Mouse (Mus musculus): ENCODE measurements around the gene Slc5a6. TPM values are rescaled to one million over a fixed set of nuclear protein-coding genes. Genes with fewer than 3 reads are reported as not detected.
A peak's percentile ranks its signal among the peaks of the same experiment; 100 is the strongest.
"Not testable (repeated sequence)": the region's sequence is repeated elsewhere in the genome, so short reads cannot be mapped to it uniquely, and the experiment has no call there.

Gene Slc5a6
- total RNA-seq, 1 experiment from 2014 or later, result 2.4 TPM

GRCm38 (mm10) chr5:31071821-31072220, 23.1 kb upstream of the Slc5a6 start:
- ATAC-seq (ENCODE audit: extremely low read depth, insufficient number of reproducible peaks, low FRiP score, poor library complexity, severe bottlenecking), result no peak

- ATAC-seq (ENCODE audit: extremely low read depth, insufficient number of reproducible peaks, low FRiP score, poor library complexity, severe bottlenecking), result no peak
These were observed 22.3 kb upstream of the Slc5a6 start for GRCm38 (mm10) chr5:31071059-31071458.

DNA sequence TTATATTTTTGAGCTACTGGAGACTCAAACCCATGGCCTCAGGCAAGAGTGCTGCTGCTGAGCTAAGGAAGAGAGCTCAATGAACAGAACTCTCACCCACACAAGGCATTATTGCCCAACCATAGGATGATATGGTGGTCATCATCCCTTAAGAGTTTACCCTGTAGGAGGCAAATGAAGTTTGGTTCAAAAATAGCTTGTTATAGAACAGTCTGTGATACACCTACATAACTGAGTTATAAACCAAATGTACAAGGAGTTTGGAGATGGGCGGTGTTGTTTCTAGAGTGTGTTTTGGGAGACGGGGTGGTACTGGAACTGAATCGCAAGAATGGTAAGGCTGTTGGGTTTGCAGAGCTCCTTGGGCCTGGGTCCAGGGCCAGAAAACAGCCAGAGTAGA, 21.1 kb upstream of the Slc5a6 start:
- ATAC-seq (ENCODE audit: extremely low read depth, insufficient number of reproducible peaks, low FRiP score, poor library complexity, severe bottlenecking), result no peak

GRCm38 (mm10) chr5:31055216-31056140, 6.8 kb upstream of the Slc5a6 start:
- no peak for ATAC-seq (ENCODE audit: extremely low read depth, insufficient number of reproducible peaks, low FRiP score, poor library complexity, severe bottlenecking)

GRCm38 (mm10) chr5:31054261-31055215, 5.8 kb upstream of the Slc5a6 start, which contains the start of gene Cad:
Gene Cad, plus strand, starts transcription at chr5:31054780.
- ATAC-seq (ENCODE audit: extremely low read depth, insufficient number of reproducible peaks, low FRiP score, poor library complexity, severe bottlenecking), result peak; percentile 87

- not testable (repeated sequence) for ATAC-seq (ENCODE audit: extremely low read depth, insufficient number of reproducible peaks, low FRiP score, poor library complexity, severe bottlenecking)
These were observed 5.0 kb upstream of the Slc5a6 start for GRCm38 (mm10) chr5:31053728-31054127.

DNA sequence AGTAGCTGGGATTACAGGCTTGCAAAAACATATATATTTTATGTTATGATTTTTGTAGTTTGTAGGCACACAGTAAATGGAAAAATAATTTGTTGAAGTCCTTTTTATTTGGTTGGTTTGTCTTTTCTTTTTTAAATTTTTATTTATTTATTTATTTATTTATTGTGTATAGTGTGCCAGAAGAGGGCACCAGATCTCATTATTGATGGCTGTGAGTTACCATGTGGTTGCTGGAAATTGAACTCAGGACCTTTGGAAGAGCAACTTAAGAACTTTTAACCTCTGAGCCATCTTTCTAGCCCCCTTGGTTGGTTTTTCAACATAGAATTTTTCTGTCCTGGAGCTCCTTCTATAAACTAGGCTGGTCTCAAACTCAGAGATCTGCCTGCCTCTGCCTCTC, 1.7 kb upstream of the Slc5a6 start:
- no peak for ATAC-seq (ENCODE audit: extremely low read depth, insufficient number of reproducible peaks, low FRiP score, poor library complexity, severe bottlenecking)

GRCm38 (mm10) chr5:31047848-31048762, 619 bp downstream of the Slc5a6 start, which contains the start of gene Atraid:
Gene Atraid, plus strand, starts transcription at chr5:31048312.
- ATAC-seq (ENCODE audit: extremely low read depth, insufficient number of reproducible peaks, low FRiP score, poor library complexity, severe bottlenecking), result peak; percentile 84

DNA sequence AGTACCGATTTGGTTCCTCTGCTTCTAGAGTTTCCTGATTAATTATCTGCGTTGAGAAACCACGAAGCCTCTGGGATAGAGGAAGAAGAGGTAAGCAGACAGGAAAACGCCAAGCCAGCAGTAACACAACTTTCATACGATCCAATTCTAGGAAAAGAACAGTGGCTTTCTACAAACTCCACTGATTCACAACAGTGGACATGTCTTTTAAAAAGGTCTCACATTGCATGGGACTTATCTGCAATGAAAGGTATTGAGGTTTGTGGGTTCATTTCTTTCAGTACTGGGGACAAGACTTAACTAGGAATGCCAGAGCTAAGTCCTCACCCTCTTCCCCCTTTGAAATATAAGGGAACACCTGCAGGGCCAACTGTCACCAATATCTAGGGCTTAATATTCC, 1.6 kb downstream of the Slc5a6 start:
- ATAC-seq (ENCODE audit: extremely low read depth, insufficient number of reproducible peaks, low FRiP score, poor library complexity, severe bottlenecking), result no peak

GRCm38 (mm10) chr5:31046416-31046815, 2.3 kb downstream of the Slc5a6 start:
- no peak for ATAC-seq (ENCODE audit: extremely low read depth, insufficient number of reproducible peaks, low FRiP score, poor library complexity, severe bottlenecking)

- no peak for ATAC-seq (ENCODE audit: extremely low read depth, insufficient number of reproducible peaks, low FRiP score, poor library complexity, severe bottlenecking)
These were observed 10.4 kb downstream of the Slc5a6 start for GRCm38 (mm10) chr5:31038171-31038845.

DNA sequence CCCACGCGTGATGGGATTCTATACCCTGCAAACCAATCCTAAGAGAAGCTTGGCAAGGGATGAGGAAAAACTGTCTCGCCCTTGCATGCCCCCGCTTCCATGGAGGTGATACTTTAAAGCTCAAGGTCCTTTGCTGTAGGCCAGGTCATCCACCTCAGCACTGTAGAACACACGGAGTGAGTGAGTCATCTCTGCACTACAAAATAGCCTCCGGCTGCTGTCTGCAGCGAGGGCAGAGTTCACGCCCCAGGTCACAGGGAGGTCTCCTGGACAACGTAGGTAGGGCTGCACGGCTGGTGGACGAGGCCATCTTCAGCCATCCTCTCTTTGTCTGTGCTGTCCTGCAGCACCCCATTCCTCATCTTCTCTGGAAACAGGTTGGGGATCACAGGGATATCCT, 12.2 kb downstream of the Slc5a6 start:
- ATAC-seq (ENCODE audit: extremely low read depth, insufficient number of reproducible peaks, low FRiP score, poor library complexity, severe bottlenecking), result not testable (repeated sequence)

DNA sequence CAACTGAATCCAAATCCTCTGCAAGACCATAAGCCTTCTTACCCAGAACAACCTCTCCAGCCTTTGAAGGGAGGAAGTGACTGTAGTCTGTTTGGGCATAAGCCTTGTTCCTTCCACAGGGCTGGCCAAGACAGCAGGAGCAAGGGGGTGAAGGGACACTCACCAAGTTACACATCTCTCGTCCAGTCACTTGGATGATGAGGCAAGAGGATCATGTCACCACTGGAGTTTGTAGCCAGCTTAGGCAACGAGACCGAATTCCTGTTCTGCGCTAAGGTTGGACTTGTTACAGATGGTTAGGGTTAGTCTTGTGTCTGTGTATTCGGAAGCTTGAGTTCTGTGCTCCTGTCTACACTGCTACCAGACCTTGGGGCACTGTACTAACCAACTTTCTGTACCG, 14.1 kb downstream of the Slc5a6 start:
- ATAC-seq (ENCODE audit: extremely low read depth, insufficient number of reproducible peaks, low FRiP score, poor library complexity, severe bottlenecking), result no peak

GRCm38 (mm10) chr5:31031508-31031907, 17.2 kb downstream of the Slc5a6 start:
- no peak for ATAC-seq (ENCODE audit: extremely low read depth, insufficient number of reproducible peaks, low FRiP score, poor library complexity, severe bottlenecking)

- no peak for ATAC-seq (ENCODE audit: extremely low read depth, insufficient number of reproducible peaks, low FRiP score, poor library complexity, severe bottlenecking)
These were observed 17.8 kb downstream of the Slc5a6 start for GRCm38 (mm10) chr5:31030926-31031325.

DNA sequence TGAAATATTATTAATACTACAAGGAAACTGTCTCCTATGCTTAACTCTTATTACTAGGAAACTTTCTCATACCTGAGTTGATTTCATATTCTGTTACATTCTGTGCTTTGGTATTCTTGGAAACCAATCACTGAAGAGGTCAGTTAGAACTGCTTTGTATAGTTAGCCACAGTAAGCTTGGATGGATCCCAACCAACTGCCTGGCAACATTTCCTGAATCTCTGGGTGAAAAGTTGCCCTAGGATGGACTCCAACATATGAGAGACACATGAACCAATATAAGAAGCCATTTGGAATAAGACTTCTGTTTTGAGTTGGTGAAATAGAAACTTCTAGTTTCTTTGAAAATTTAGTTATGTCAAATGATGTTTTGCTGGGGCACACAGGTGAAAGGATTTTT, 24.1 kb downstream of the Slc5a6 start:
- no peak for ATAC-seq (ENCODE audit: extremely low read depth, insufficient number of reproducible peaks, low FRiP score, poor library complexity, severe bottlenecking)

DNA sequence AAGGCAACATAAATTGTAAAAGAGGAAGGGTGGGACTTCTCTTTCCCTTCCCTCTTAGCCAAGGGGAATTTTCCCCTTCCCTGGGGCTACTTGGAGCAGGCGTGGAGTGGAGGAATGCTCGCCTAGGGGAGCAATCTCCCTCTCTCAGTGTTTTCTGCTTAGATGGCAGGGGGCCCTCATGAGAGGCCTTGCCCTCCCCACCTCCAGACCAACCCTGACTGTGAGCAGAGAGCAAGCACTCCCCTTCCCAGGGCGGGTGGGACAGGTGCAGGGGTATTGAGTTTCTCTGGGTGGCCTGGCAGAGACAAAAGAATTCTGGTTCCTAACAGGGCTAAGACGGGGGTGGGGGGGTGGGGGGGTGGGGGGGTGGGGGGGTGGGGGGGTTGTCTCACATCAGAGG, 25.5 kb downstream of the Slc5a6 start:
- ATAC-seq (ENCODE audit: extremely low read depth, insufficient number of reproducible peaks, low FRiP score, poor library complexity, severe bottlenecking), result no peak

GRCm38 (mm10) chr5:31022690-31023089, 26.0 kb downstream of the Slc5a6 start:
- no peak for ATAC-seq (ENCODE audit: extremely low read depth, insufficient number of reproducible peaks, low FRiP score, poor library complexity, severe bottlenecking)
